Mouse (Mus musculus): ENCODE measurements around the gene 2610028H24Rik. TPM values are rescaled to one million over a fixed set of nuclear protein-coding genes. Genes with fewer than 3 reads are reported as not detected.

2610028H24Rik gene
- polyA plus RNA-seq (2014; fragmentation: Nextera tagmentation; extraction: Ambion mirVana) = not detected in 2 replicates

DNA sequence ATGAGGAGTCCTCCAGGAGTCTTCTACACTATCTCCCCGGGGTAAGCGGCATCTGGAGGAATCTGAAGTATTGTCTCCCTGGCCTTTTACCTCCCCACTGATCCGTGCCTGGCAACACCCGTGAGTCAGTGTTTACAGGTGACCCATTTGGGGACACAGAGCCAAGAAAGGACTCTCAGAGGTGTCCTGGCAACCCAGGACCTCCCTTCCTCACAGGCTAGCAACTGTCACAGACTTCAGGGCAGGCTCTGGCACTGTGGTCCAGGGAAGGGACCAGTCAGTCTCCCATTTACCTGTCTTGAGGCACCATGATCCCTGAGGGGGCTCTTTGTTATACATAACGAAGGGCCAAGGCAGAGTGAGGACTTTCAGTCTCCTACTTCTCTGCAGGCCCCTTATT, at the start of gene 2610028H24Rik:
2610028H24Rik (plus strand) TSS at position 231 of the 400 bp plus-strand sequence.
- Histone ChIP-seq H3K9ac (ENCODE audit: low read depth, low read length) (no peak within 1 kb of the TSS), H3K9me3 (ENCODE audit: control insufficient read depth, low read length) (no peaks in the 10 kb centered on the region)

DNA sequence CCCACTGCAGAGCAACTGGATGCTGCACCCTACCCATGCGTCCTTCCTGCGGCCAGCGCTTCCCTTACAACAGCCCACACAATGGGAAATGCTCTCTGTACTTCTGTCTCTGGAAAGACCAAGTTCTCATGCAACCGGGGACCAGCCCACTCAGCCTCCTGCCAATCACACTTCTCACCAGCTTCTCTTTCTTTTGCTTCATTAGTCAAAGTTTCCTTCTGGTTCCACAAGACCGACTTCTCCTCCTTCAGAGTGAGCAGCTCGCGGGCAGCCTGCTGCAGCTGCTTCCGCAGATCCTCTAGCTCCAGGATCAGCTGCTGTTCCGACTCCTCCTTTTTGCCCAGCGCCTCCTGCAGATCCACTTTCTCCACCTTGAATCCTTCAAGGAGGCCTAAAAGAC, 40.4 kb upstream of the 2610028H24Rik start:
- H3K36me3 ChIP-seq (ENCODE audit: control insufficient read depth, insufficient read depth, low read length) = peaks cover 24% of the 10 kb centered on the region
- H3K9ac ChIP-seq (ENCODE audit: low read depth, low read length) = no peak overlapping the region
- H3K4me2 ChIP-seq (replicated peaks; ENCODE audit: low read depth, low read length) = no peak overlapping the region
- H3K27me3 ChIP-seq (ENCODE audit: control insufficient read depth, insufficient read depth, low read length) = no peaks in the 10 kb centered on the region
- no peaks in the 10 kb centered on the region for H3K4me1 ChIP-seq (replicated peaks; ENCODE audit: control insufficient read depth, insufficient read depth, low read length)
- H3K9me3 ChIP-seq (ENCODE audit: control insufficient read depth, low read length) = no peaks in the 10 kb centered on the region
- WGBS = 89% methylated on average over 10 of the region's 10 CpGs
- no peak overlapping the region for H3K4me3 ChIP-seq (ENCODE audit: low read depth, low read length)
- H3K27ac ChIP-seq (ENCODE audit: low read depth, low read length) = no peak overlapping the region
- no peak for ATAC-seq (ENCODE audit: low FRiP score)
- no peak for DNase-seq (ENCODE audit: low spot score)

More for the DNA sequence above, at the start of gene 2610028H24Rik:
- Histone ChIP-seq H3K4me3 (ENCODE audit: low read depth, low read length) (no peak within 1 kb of the TSS), H3K4me1 (replicated peaks; ENCODE audit: control insufficient read depth, insufficient read depth, low read length) (no peaks in the 10 kb centered on the region), H3K36me3 (ENCODE audit: control insufficient read depth, insufficient read depth, low read length) (no peaks in the 10 kb centered on the region), H3K27ac (ENCODE audit: low read depth, low read length) (no peak within 1 kb of the TSS), H3K27me3 (ENCODE audit: control insufficient read depth, insufficient read depth, low read length) (no peaks in the 10 kb centered on the region), H3K4me2 (replicated peaks; ENCODE audit: low read depth, low read length) (no peak within 1 kb of the TSS)
- WGBS = 65% methylated on average over 5 of the region's 5 CpGs
- ATAC-seq (ENCODE audit: low FRiP score) (no peak), DNase-seq (ENCODE audit: low spot score) (no peak)

DNA sequence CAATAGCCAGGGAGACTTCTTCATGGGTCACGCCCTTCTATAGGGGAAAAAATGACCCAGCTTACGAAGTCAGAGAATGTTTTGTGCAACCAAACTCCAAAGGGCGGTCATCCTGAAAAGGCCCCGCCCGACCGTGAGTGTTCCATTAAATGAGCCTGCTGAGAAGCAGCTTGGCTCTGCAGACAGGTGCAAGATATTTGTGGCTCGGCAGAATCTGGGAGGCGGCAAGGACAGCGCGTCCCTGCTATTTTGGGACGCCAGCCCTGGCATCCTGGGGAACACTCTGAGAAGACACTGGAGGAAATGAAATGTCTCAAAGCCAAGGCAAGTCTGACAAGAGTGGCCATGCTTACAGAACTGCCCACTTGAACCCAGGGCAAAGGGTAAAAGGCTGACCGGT, 32.1 kb upstream of the 2610028H24Rik start:
- Histone ChIP-seq H3K4me2 (replicated peaks; ENCODE audit: low read depth, low read length) (no peak overlapping the region), H3K9me3 (ENCODE audit: control insufficient read depth, low read length) (no peaks in the 10 kb centered on the region), H3K27me3 (ENCODE audit: control insufficient read depth, insufficient read depth, low read length) (no peaks in the 10 kb centered on the region), H3K9ac (ENCODE audit: low read depth, low read length) (no peak overlapping the region), H3K4me3 (ENCODE audit: low read depth, low read length) (no peak overlapping the region), H3K4me1 (replicated peaks; ENCODE audit: control insufficient read depth, insufficient read depth, low read length) (no peaks in the 10 kb centered on the region), H3K27ac (ENCODE audit: low read depth, low read length) (no peak overlapping the region), H3K36me3 (ENCODE audit: control insufficient read depth, insufficient read depth, low read length) (peaks cover 7% of the 10 kb centered on the region)
- no peak for DNase-seq (ENCODE audit: low spot score)
- 86% methylated on average over 12 of the region's 12 CpGs for WGBS
- no peak for ATAC-seq (ENCODE audit: low FRiP score)

- Histone ChIP-seq H3K36me3 (ENCODE audit: control insufficient read depth, insufficient read depth, low read length) (peaks cover 18% of the 10 kb centered on the region), H3K9me3 (ENCODE audit: control insufficient read depth, low read length) (no peaks in the 10 kb centered on the region), H3K4me3 (ENCODE audit: low read depth, low read length) (no peak overlapping the region), H3K9ac (ENCODE audit: low read depth, low read length) (no peak overlapping the region), H3K27ac (ENCODE audit: low read depth, low read length) (no peak overlapping the region), H3K4me1 (replicated peaks; ENCODE audit: control insufficient read depth, insufficient read depth, low read length) (no peaks in the 10 kb centered on the region), H3K4me2 (replicated peaks; ENCODE audit: low read depth, low read length) (no peak overlapping the region), H3K27me3 (ENCODE audit: control insufficient read depth, insufficient read depth, low read length) (no peaks in the 10 kb centered on the region)
- DNase-seq (ENCODE audit: low spot score) = no peak
- WGBS = 97% methylated on average over 7 of the region's 7 CpGs
- ATAC-seq (ENCODE audit: low FRiP score) = no peak
Measured at GRCm38 (mm10) chr10:76425674-76426073, 23.2 kb upstream of the 2610028H24Rik start.

DNA sequence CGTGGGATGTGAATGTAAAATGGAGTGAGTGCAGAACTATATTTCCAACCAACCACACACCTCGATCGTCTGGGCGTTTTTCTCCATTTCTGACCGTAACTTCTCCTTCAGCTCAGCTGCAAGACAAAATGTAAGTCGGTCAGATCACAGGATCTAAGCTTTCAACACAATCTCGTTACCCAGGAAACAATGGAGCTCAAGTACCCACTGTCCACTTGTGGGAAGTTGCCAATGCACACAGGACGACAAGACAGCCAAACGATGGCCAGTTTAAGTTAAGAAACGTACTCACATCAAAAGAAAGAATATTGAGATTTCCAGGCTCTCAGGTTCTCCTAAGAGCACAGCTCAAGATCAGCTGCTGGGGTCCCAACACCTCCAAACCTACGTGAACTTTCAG, 15.0 kb upstream of the 2610028H24Rik start:
- no peak for ATAC-seq (ENCODE audit: low FRiP score)
- no peak overlapping the region for H3K4me3 ChIP-seq (ENCODE audit: low read depth, low read length)
- H3K4me1 ChIP-seq (replicated peaks; ENCODE audit: control insufficient read depth, insufficient read depth, low read length) = no peaks in the 10 kb centered on the region
- no peak overlapping the region for H3K9ac ChIP-seq (ENCODE audit: low read depth, low read length)
- H3K4me2 ChIP-seq (replicated peaks; ENCODE audit: low read depth, low read length) = no peak overlapping the region
- H3K27ac ChIP-seq (ENCODE audit: low read depth, low read length) = no peak overlapping the region
- DNase-seq (ENCODE audit: low spot score) = no peak
- H3K9me3 ChIP-seq (ENCODE audit: control insufficient read depth, low read length) = no peaks in the 10 kb centered on the region
- H3K27me3 ChIP-seq (ENCODE audit: control insufficient read depth, insufficient read depth, low read length) = no peaks in the 10 kb centered on the region
- WGBS = 96% methylated on average over 11 of the region's 11 CpGs
- peaks cover 23% of the 10 kb centered on the region for H3K36me3 ChIP-seq (ENCODE audit: control insufficient read depth, insufficient read depth, low read length)

GRCm38 (mm10) chr10:76439107-76439890, 9.6 kb upstream of the 2610028H24Rik start:
- Histone ChIP-seq H3K4me3 (ENCODE audit: low read depth, low read length) (no peak overlapping the region), H3K4me1 (replicated peaks; ENCODE audit: control insufficient read depth, insufficient read depth, low read length) (peaks cover 5% of the 10 kb centered on the region; the same call in 1 of the 2 replicates), H3K4me2 (replicated peaks; ENCODE audit: low read depth, low read length) (no peak overlapping the region), H3K9me3 (ENCODE audit: control insufficient read depth, low read length) (no peaks in the 10 kb centered on the region), H3K27me3 (ENCODE audit: control insufficient read depth, insufficient read depth, low read length) (no peaks in the 10 kb centered on the region), H3K9ac (ENCODE audit: low read depth, low read length) (no peak overlapping the region), H3K36me3 (ENCODE audit: control insufficient read depth, insufficient read depth, low read length) (peaks cover 8% of the 10 kb centered on the region), H3K27ac (ENCODE audit: low read depth, low read length) (no peak overlapping the region)
- no peak for DNase-seq (ENCODE audit: low spot score)
- ATAC-seq (ENCODE audit: low FRiP score) = no peak
- 95% methylated on average over 9 of the region's 9 CpGs for WGBS

- DNase-seq (ENCODE audit: low spot score) (no peak), ATAC-seq (ENCODE audit: low FRiP score) (no peak)
- Histone ChIP-seq H3K4me3 (ENCODE audit: low read depth, low read length) (no peak within 1 kb of the TSS), H3K4me1 (replicated peaks; ENCODE audit: control insufficient read depth, insufficient read depth, low read length) (peaks cover 5% of the 10 kb centered on the region; the same call in 1 of the 2 replicates), H3K27me3 (ENCODE audit: control insufficient read depth, insufficient read depth, low read length) (no peaks in the 10 kb centered on the region), H3K27ac (ENCODE audit: low read depth, low read length) (no peak within 1 kb of the TSS), H3K36me3 (ENCODE audit: control insufficient read depth, insufficient read depth, low read length) (peaks cover 5% of the 10 kb centered on the region), H3K9ac (ENCODE audit: low read depth, low read length) (no peak within 1 kb of the TSS), H3K4me2 (replicated peaks; ENCODE audit: low read depth, low read length) (no peak within 1 kb of the TSS), H3K9me3 (ENCODE audit: control insufficient read depth, low read length) (no peaks in the 10 kb centered on the region)
- WGBS = 98% methylated on average over 17 of the region's 17 CpGs
Measured at GRCm38 (mm10) chr10:76440281-76440680, 8.6 kb upstream of the 2610028H24Rik start, which contains the start of gene AC141477.1. TSS of gene AC141477.1 (minus strand) at chr10:76440444.

DNA sequence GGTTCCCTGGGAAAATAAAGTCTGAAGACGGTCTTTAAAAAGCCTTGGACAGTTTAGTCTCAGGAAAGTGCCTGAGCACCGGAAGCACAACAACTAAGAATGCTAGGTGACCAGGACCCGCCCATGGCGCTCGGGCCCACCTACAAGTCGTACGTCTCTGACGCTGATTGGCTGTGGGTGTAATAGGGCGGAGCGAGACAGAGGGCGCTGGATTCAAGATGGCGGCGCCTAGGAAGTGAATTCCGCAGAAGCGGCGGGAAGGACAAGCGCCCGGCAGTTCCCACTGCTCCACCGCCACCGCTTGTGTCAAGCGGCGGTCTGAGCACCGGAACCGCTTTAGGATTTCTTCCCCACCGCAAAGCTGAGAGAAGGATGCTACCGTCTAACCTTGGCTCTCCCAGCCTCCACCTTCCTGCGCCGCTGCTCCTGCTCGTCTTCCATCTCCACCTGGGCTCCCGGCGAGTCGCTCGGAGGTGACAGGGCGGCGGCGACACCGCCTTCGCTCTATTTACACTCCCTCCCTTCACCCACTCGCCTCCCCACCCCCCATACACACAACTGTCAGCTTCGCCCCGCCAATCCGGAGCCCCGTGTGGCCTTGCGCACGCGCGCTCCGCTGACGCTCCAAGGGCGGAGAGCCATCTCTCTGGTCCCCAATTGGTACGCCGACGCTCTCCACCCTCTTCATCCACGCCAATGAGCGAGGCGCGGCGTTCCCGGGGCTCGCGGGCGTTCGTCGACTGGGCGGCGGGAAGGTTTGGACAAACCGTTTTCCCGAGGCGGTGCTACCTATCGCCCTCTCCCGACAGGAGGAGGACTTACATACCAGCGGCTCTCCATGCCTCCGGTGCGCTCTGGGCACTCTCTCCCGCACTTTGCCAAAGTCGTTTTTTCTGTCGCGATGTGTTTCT, 6.4 kb upstream of the 2610028H24Rik start, which contains the start of gene Pcnt:
Pcnt (minus strand) TSS at position 609 of the 911 bp plus-strand sequence.
- peak; percentile 97 for DNase-seq (ENCODE audit: low spot score)
- peaks cover 5% of the 10 kb centered on the region; the same call in 1 of the 2 replicates for H3K4me1 ChIP-seq (replicated peaks; ENCODE audit: control insufficient read depth, insufficient read depth, low read length)
- peak within 1 kb of the TSS; percentile 92 for H3K27ac ChIP-seq (ENCODE audit: low read depth, low read length)
- peak within 1 kb of the TSS; percentile 77 for H3K9ac ChIP-seq (ENCODE audit: low read depth, low read length)
- peak within 1 kb of the TSS; percentile 49 for H3K4me2 ChIP-seq (replicated peaks; ENCODE audit: low read depth, low read length)
- peak; percentile 99 for ATAC-seq (ENCODE audit: low FRiP score)
- H3K4me3 ChIP-seq (ENCODE audit: low read depth, low read length) = peak within 1 kb of the TSS; percentile 91
- H3K36me3 ChIP-seq (ENCODE audit: control insufficient read depth, insufficient read depth, low read length) = no peaks in the 10 kb centered on the region
- WGBS = under 1% methylated on average over 78 of the region's 78 CpGs
- H3K9me3 ChIP-seq (ENCODE audit: control insufficient read depth, low read length) = no peaks in the 10 kb centered on the region
- no peaks in the 10 kb centered on the region for H3K27me3 ChIP-seq (ENCODE audit: control insufficient read depth, insufficient read depth, low read length)

Data from hindbrain, embryonic 11.5 days (tissue).